Comparison of ENCODE assay signal across 8 mouse cellular contexts in the genomic region with DNA sequence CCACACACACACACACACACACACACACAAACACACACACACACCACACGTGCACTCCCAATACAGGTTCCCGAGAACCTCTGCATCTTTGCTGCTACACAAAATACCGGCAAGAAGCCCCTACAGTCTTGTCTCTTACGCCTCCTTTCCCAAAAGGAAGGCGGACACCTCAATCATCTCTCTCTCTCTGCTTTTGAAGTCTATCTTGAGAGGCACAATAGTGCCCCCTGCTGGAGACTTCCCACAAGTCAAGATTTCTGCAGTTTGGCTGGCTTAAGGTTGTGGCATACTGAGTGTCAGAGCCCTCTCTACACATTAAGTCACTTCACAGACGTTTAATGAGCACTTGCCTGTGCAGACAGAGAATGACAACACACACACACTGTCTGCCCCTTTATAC. TPM values are rescaled to one million over a fixed set of nuclear protein-coding genes. Genes with fewer than 3 reads are reported as not detected.
A peak's percentile ranks its signal among the peaks of the same experiment; 100 is the strongest.
DNase-seq lines count a peak whose midpoint lies in the region; ATAC-seq lines count a peak whose summit lies in the region.

No protein-coding gene starts in this region.

- H3K36me3 ChIP-seq in hindbrain, embryonic 13.5 days: no peaks in the 10 kb centered on the region

- H3K4me2 ChIP-seq in hindbrain, embryonic 13.5 days: 0 out of 2 replicates have a peak overlapping the region, but pooled peaks have one; percentile 21

- 0 out of 2 replicates have a peak, but pooled peaks have one; percentile 24 for ATAC-seq in hindbrain, embryonic 13.5 days (ENCODE audit: low FRiP score)
- ATAC-seq in megakaryocyte progenitor cell, adult 5-6 weeks (replicated peaks; ENCODE audit: poor library complexity): peak; percentile 53
- ATAC-seq in activated CD4-positive, CD25-positive, alpha-beta regulatory T cell, adult 4 months: no peak

- no peak overlapping the region for H3K27ac ChIP-seq in hindbrain, embryonic 13.5 days

- no peak overlapping the region for H3K4me3 ChIP-seq in hindbrain, embryonic 13.5 days

- 6% methylated on average over 6 of the region's 6 CpGs for WGBS in hindbrain, embryonic 13.5 days

- DNase-seq in T-cell, adult 2 months (ENCODE audit: low spot score): peak; percentile 70
- DNase-seq in cerebellum, adult 9-11 months: peak; percentile 63
- DNase-seq in frontal cortex, postnatal 10 days (ENCODE audit: low spot score in 2 of 2): peak; percentile 42 to 80
- peak; percentile 88 to 89 for DNase-seq in left cerebral cortex, adult 18-20 months (ENCODE audit: low spot score in 2 of 2)
- peak; percentile 84 for DNase-seq in skeletal muscle tissue, adult 2 months (ENCODE audit: low read depth, low spot score)

- H3K4me1 ChIP-seq in hindbrain, embryonic 13.5 days (replicated peaks): peaks cover 13% of the 10 kb centered on the region

- H3K9ac ChIP-seq in hindbrain, embryonic 13.5 days: no peak overlapping the region

- no peaks in the 10 kb centered on the region for H3K9me3 ChIP-seq in hindbrain, embryonic 13.5 days

- H3K27me3 ChIP-seq in hindbrain, embryonic 13.5 days: no peaks in the 10 kb centered on the region

RNA-seq across cellular contexts. Expression of gene Trim56, which starts 9.0 kb away (rescaled TPM):
- 2.4 and 2.8 TPM in 2 replicates for polyA plus RNA-seq in hindbrain, embryonic 13.5 days (2015; fragmentation: Nextera tagmentation; extraction: Ambion mirVana)
- total RNA-seq in left cerebral cortex, adult 18-20 months (2021): 1 to 10 TPM; 4.2 to 4.7 TPM
- 8.1 and 8.7 TPM in 2 replicates for total RNA-seq in megakaryocyte progenitor cell, adult 5-6 weeks (2015)
- total RNA-seq in megakaryocyte progenitor cell, adult 5-6 weeks (2017): 24.7 and 25.6 TPM in 2 replicates
- polyA plus RNA-seq in activated CD4-positive, CD25-positive, alpha-beta regulatory T cell, adult 4 months (2017; shearing (Covaris generic)): 10 to 100 TPM; 15.1 to 15.6 TPM

RNA-seq across cellular contexts. Expression of gene Serpine1, which starts 35.0 kb away (rescaled TPM):
- 0.06 and 0.16 TPM in 2 replicates for polyA plus RNA-seq in hindbrain, embryonic 13.5 days (2015; fragmentation: Nextera tagmentation; extraction: Ambion mirVana)
- total RNA-seq in left cerebral cortex, adult 18-20 months (2021): under 1 TPM; 0.70 to 0.89 TPM
- 0.22 TPM in 1 of 2 replicates, not detected in the other for total RNA-seq in megakaryocyte progenitor cell, adult 5-6 weeks (2015)
- total RNA-seq in megakaryocyte progenitor cell, adult 5-6 weeks (2017): not detected in 2 replicates
- not detected for polyA plus RNA-seq in activated CD4-positive, CD25-positive, alpha-beta regulatory T cell, adult 4 months (2017; shearing (Covaris generic))

RNA-seq across cellular contexts. Expression of gene Muc3, which starts 42.1 kb away (rescaled TPM):
- polyA plus RNA-seq in hindbrain, embryonic 13.5 days (2015; fragmentation: Nextera tagmentation; extraction: Ambion mirVana): not detected in 2 replicates
- total RNA-seq in left cerebral cortex, adult 18-20 months (2021): not detected
- total RNA-seq in megakaryocyte progenitor cell, adult 5-6 weeks (2015): not detected in 2 replicates
- not detected in 2 replicates for total RNA-seq in megakaryocyte progenitor cell, adult 5-6 weeks (2017)
- under 1 TPM in 1 of 2 experiments, not detected in 1; 0.22 TPM for polyA plus RNA-seq in activated CD4-positive, CD25-positive, alpha-beta regulatory T cell, adult 4 months (2017; shearing (Covaris generic))
